Mouse (Mus musculus) spleen, embryonic (tissue): Measurements from ENCODE around the gene Olfr480.

ENCODE experiments used
- CTCF ChIA-PET: fragments of 350-600 bp; sonication (Branson Sonifier 250); formaldehyde crosslinking; loops from one replicate; lab custom pipeline; 2022; lab: Charles Lee

Olfr480 gene

DNA sequence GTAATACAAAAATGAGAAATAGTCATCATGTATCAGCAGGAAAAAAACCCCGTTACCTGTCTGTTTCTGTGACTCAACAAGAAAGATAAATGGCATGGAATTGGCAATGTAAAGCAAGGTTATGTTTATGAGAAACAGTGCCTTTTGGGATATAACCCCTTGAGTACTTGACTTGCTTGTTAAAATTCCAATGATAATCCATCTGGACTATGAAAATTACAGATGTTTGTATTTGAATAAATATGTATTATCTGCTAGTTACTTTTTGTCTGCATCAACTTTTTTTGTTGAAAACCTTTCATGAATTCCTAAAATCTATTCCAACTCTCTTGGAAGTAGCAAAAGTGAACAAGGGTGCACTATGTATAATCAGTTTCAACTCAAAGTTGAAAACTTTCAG lies at the start of gene Olfr480:
TSS of gene Olfr480 (minus strand) at position 101 of the 400 bp plus-strand sequence.
- CTCF ChIA-PET: no interaction called here

DNA sequence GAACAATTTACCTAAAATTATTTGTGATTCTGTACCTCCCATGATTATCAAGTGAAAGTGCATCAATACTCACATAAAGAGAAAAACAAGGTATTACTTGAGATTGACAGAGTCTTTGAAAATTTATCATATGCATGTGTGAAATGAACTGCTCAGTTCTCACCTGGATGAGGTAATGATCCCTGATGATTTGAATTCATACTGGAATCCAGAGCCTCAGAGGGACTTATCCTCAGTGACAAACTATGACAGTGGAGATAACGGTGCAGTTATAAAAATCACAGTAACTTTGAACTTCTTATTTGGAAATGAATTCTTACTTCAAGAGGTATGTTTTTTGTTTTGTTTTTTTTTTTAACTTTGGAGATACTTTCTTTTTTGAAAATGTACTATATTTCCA lies 33.4 kb upstream of the Olfr480 start, which contains the start of gene Olfr483:
TSS of gene Olfr483 (plus strand) at position 301 of the 400 bp plus-strand sequence.
- CTCF ChIA-PET: no interaction called here

DNA sequence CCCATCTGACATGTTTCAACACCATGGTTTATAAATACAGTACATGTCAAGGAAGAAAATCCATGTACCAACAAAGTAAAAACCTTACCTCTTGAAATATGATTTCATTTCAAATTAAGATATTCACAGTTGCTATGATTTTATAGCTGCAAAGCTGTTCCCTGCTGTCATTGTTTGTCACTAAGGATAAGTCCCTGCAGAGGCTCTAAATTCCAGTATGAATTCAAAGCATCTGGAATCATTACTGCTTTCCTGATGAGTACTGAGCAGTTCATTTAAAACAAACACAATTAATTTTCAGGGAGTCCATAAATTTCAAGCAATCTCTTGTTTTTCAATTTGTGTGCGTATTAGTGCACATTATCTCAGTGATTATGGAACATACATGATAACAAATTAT lies 30.3 kb upstream of the Olfr480 start, which contains the start of gene Olfr482:
TSS of gene Olfr482 (minus strand) at position 101 of the 400 bp plus-strand sequence.
- CTCF ChIA-PET: no interaction called here

DNA sequence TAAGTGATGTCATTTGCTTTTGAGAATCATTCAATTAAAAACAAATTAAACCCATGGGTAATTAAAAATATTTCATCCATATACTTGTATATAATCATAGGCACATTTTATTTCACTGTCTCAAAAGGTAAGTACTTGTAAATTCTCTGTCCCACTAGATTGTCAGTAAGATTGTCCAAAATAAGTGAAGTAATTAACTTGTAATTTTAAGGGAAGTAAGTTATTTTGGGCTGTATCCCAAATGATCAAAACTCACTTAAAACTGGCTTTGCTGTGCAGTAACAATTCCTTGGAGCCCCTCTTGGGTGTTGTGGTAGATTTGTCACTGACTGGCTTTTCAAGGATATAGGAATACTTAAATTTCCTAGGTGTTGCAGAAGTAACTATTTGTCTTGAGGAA lies 12.4 kb upstream of the Olfr480 start, which contains the start of gene Olfr481:
TSS of gene Olfr481 (plus strand) at position 301 of the 400 bp plus-strand sequence.
- CTCF ChIA-PET: no interaction called here

DNA sequence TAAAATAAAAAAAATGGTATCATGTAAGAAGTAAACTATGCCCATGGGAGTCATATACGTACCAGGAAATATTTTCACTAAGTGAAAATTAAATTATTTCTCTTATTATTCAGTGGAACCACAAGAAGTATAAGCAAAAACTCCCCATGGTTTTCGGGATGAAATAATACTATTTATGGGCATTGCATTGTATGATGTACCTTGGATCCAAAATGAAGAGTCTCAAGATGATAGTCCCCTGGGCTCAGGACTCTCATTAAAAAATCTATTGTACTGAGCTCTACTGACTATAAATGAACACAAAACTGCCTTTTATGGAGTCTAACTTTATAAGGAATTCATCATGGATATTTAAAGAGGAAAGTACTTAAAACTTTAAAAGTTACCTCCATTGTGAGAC lies 16.8 kb downstream of the Olfr480 start, which contains the start of gene Olfr479:
TSS of gene Olfr479 (plus strand) at position 301 of the 400 bp plus-strand sequence.
- CTCF ChIA-PET: no interaction called here

DNA sequence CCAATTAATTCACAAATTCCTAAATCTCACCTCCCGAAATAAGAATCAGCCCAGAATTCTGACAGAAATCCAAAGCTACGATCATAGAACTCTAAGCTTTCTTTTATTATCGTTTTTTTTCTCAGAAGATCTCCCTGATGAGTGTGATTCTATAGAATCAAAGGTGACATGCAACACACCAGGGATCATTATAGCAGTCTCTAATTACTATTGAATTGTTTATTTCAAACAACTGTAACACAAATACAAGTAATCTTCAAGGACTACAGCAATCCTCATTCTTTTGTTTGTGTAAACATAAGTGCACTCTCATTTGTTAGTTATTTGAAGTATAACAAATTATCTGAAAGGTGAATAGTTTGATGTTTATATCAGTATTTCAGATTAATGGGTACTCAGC lies 33.3 kb downstream of the Olfr480 start, which contains the start of gene Olfr478:
TSS of gene Olfr478 (minus strand) at position 101 of the 400 bp plus-strand sequence.
- CTCF ChIA-PET: no interaction called here
